Mouse (Mus musculus) forebrain, embryonic 10.5 days (tissue): ENCODE results near the gene Oprl1. TPM values are rescaled to one million over a fixed set of nuclear protein-coding genes. Genes with fewer than 3 reads are reported as not detected.

ENCODE experiments used
- DNase-seq: peaks from one replicate; pipeline ENCODE4 v3.0.0-alpha.2; 2017; ENCODE audit warnings: low spot score; ENCODE audit errors: extremely low spot score
- H3K27ac ChIP-seq: fragments of 300-500 bp; sonication (generic); 2 replicates; pipeline ENCODE4 v1.5.1; 2016; ENCODE audit warnings: mild to moderate bottlenecking
- H3K27me3 ChIP-seq: fragments of 300-500 bp; sonication (generic); 2 replicates; pipeline ENCODE4 v1.6.1; 2016; ENCODE audit warnings: mild to moderate bottlenecking; ENCODE audit not compliant: poor library complexity, severe bottlenecking
- H3K36me3 ChIP-seq: fragments of 300-500 bp; sonication (generic); replicated peaks from 2 replicates; pipeline ENCODE4 v1.6.1; 2016; ENCODE audit warnings: mild to moderate bottlenecking, moderate library complexity
- H3K4me1 ChIP-seq: fragments of 300-500 bp; sonication (generic); 2 replicates; pipeline ENCODE4 v1.6.1; 2016
- H3K4me3 ChIP-seq: fragments of 300-500 bp; sonication (generic); 2 replicates; pipeline ENCODE4 v1.5.1; 2016; ENCODE audit warnings: mild to moderate bottlenecking, moderate library complexity
- H3K9me3 ChIP-seq: fragments of 300-500 bp; sonication (generic); 2 replicates; pipeline ENCODE4 v1.6.1; 2016; ENCODE audit warnings: mild to moderate bottlenecking, moderate library complexity
- WGBS: fragments of 180-500 bp; shearing (Covaris S2); methylation state at CpG from one replicate; pipeline ENCODE4 v1.1.7; 2016; 5-methylcytosine and 5-hydroxymethylcytosine counted together
- polyA plus RNA-seq: library from polyadenylated mRNA; unstranded; fragments of >200 nt; fragmentation: Nextera tagmentation; extraction: Ambion mirVana; gene quantifications from 2 replicates; pipeline ENCODE4 v1.2.1, GENCODE M21; 2016

Gene Oprl1
- polyA plus RNA-seq, 1 experiment from 2014 or later: 5.2 TPM

DNA sequence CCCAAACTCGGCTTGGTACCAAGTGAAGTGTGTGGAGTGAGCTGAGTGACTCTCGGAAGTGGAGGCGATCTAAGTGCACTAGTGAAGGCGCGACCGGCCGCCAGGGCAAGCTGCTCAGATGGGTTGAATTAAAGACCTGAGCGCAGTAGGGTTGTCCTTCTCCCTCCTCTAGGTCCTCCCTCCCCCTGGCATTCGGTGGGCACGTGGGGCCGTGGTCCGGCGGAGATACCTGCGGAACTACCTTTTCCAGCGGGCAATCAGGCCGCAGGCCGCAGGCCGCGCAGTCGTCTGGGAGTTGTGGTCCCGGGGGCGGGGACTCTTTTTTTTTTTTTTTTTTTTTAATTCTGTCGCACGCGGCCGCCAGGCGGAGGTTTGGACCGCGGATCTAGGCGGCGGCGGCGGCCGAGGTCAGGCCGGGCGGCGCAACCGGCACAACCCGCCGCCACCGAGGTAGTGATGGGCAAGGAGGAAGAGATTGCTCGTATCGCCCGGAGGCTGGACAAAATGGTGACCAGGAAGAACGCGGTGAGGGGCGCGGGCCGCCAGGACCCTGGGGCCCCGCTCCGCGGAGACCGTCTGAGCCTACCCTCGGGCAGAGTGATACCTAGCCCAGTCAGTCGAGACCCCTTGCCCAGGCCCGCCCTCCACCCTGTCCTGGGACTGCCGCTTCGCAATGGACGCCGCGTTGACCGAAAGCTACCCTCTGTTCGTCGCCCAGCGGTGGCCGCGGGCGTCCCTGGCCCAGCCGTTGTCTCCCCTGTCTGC lies 34.7 kb upstream of the Oprl1 start, which contains the start of gene Tcea2:
TSS of gene Tcea2 (plus strand) at position 360 of the 765 bp plus-strand sequence.
- Histone ChIP-seq H3K4me3 (peak within 1 kb of the TSS; percentile 75), H3K4me1 (peaks cover 45% of the 10 kb centered on the region), H3K27me3 (peaks cover 18% of the 10 kb centered on the region), H3K9me3 (no peaks in the 10 kb centered on the region), H3K27ac (peak within 1 kb of the TSS; percentile 91), H3K36me3 (peaks cover 3% of the 10 kb centered on the region; the same call in 1 of the 2 replicates)
- under 1% methylated on average over 68 of the region's 69 CpGs for WGBS
- DNase-seq: peak; percentile 75

DNA sequence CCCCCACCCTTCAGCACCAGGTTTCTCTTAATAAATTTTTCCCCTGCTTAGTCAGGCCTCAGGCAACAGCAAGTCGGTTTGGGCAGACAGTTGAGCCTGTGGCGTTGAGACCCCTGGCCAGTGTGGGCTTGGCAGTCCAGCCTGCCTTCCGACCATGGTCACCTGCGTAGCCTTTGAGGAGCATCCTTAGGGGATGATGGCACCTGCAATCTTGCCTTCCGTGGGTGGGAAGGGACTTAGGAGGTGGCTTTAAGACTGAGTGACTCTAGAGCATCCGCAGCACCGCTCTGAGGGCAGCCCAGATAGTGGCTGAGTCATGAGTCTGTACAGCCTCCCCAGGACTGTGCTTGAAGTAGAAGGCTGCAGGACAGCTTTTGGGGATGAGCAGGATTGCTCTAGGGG lies 34.1 kb upstream of the Oprl1 start:
- peak overlapping the region; percentile 75 for H3K4me3 ChIP-seq
- peaks cover 9% of the 10 kb centered on the region for H3K36me3 ChIP-seq
- peaks cover 16% of the 10 kb centered on the region; the same call in 1 of the 2 replicates for H3K27me3 ChIP-seq
- H3K4me1 ChIP-seq: peaks cover 39% of the 10 kb centered on the region
- 15% methylated on average over 7 of the region's 7 CpGs for WGBS
- no peaks in the 10 kb centered on the region for H3K9me3 ChIP-seq
- H3K27ac ChIP-seq: peak overlapping the region; percentile 91
- no peak for DNase-seq

DNA sequence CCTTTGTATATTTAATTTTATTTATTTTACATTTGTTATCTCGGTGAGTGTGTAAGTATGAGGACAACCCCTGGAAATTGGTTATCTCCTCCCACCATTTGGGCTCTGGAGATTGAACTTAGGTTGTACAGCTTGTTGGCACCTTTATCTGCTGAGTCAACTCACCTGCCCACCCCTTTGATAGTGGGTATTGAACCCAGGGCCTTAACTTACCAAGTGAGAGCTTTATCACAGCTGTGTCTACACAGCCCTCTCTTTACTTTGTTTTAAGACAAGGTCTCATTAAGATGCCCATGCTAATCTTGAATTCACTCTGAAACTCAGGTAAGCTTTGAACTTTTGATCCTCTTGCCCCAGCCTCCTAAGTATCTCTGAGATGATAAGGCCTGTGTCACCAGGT lies 32.8 kb upstream of the Oprl1 start:
- peaks cover 21% of the 10 kb centered on the region for H3K36me3 ChIP-seq
- no peak for DNase-seq
- H3K4me3 ChIP-seq: no peak overlapping the region
- H3K4me1 ChIP-seq: peaks cover 28% of the 10 kb centered on the region
- no peaks in the 10 kb centered on the region for H3K9me3 ChIP-seq
- peaks cover 13% of the 10 kb centered on the region; the same call in 1 of the 2 replicates for H3K27me3 ChIP-seq
- WGBS: 97% methylated on average over 1 of the region's 1 CpGs
- no peak overlapping the region for H3K27ac ChIP-seq

DNA sequence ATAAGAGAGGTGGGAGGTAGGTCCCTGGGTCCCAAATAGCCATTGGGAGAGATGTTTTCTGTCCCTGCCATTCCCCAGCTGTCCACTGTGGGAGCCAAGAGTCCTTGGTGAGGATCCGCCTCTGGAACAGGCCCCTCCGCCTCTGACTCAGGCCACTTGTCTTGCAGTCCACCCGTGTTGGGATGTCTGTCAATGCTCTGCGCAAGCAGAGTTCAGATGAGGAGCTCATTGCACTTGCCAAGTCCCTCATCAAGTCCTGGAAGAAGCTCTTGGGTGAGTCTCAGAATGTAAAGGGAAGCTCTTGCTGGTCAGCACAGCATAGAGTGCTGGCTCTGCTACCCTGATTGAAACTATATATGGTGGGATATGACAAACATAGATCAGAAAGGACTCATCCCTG lies 31.4 kb upstream of the Oprl1 start:
- Histone ChIP-seq H3K27ac (no peak overlapping the region), H3K4me3 (no peak overlapping the region), H3K27me3 (0 out of 2 replicates have a peak, but pooled peaks cover 6% of the 10 kb centered on the region), H3K36me3 (peaks cover 35% of the 10 kb centered on the region), H3K9me3 (no peaks in the 10 kb centered on the region), H3K4me1 (peaks cover 21% of the 10 kb centered on the region)
- 77% methylated on average over 4 of the region's 4 CpGs for WGBS
- no peak for DNase-seq

DNA sequence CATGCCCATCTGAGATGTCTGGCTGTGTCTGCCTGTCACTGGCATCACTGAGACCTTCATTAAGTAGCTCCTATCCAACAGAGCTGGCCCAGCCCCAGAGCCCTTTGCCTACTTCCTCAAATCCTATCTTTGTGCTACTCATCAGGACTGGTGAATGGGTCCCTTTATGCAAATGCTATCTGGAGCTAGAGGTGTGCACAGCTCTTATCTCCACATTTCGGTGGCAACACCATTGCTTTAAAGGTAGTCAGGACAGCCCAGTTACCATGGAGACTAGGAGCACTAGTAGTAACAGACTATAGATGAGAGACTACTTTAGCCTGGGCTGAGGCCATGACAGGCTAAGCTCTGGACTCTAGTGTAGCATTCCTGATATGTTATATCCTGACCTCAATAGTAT lies 30.1 kb upstream of the Oprl1 start:
- Histone ChIP-seq H3K36me3 (peaks cover 49% of the 10 kb centered on the region), H3K27me3 (0 out of 2 replicates have a peak, but pooled peaks cover 6% of the 10 kb centered on the region), H3K27ac (no peak overlapping the region), H3K4me1 (peaks cover 16% of the 10 kb centered on the region), H3K9me3 (no peaks in the 10 kb centered on the region), H3K4me3 (no peak overlapping the region)
- no peak for DNase-seq
- WGBS: 100% methylated on average over 1 of the region's 1 CpGs

DNA sequence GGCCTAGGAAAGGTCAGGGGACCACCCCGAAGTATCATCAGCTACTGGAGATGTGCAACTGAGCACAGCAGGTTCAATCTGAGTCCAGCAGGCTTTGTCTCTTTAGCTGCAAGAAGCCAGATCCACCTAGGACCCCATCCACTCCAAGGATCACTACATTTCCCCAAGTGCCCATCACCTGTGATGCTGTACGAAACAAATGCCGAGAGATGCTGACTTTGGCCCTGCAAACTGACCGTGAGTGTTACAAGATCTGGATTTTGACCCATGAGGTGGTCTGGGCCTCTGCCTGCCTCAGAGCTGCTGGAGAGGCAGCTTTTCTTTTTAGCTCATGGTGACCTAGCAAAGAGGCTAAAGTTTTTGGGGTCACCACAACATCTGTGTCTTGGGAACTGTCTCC lies 29.1 kb upstream of the Oprl1 start:
- WGBS: 92% methylated on average over 4 of the region's 4 CpGs
- H3K4me3 ChIP-seq: no peak overlapping the region
- no peak overlapping the region for H3K27ac ChIP-seq
- H3K9me3 ChIP-seq: no peaks in the 10 kb centered on the region
- H3K27me3 ChIP-seq: 0 out of 2 replicates have a peak, but pooled peaks cover 6% of the 10 kb centered on the region
- peaks cover 11% of the 10 kb centered on the region for H3K4me1 ChIP-seq
- DNase-seq: no peak
- H3K36me3 ChIP-seq: peaks cover 54% of the 10 kb centered on the region

DNA sequence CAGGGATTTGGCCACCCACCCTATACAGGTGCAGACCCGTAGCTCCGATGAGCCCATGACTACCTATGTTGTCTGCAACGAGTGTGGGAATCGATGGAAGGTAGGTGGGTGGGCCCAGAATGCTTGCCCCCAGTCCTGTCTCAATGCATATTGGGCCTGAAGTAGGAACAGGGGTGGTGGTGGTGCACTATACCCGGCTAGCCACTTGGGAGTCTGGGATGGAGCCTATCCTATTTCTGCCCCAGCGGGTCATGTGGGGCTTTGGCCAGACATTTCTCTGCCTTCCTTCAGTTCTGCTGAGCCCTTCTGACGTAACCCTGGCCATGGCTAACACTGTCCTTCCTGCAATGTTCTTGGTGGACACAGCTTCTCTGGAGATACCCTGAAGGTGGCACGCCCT lies 27.2 kb upstream of the Oprl1 start:
- WGBS: 92% methylated on average over 8 of the region's 8 CpGs
- Histone ChIP-seq H3K36me3 (peaks cover 67% of the 10 kb centered on the region), H3K4me1 (peaks cover 17% of the 10 kb centered on the region), H3K9me3 (no peaks in the 10 kb centered on the region), H3K27ac (no peak overlapping the region), H3K4me3 (no peak overlapping the region), H3K27me3 (no peaks in the 10 kb centered on the region)
- DNase-seq: peak; percentile 11

DNA sequence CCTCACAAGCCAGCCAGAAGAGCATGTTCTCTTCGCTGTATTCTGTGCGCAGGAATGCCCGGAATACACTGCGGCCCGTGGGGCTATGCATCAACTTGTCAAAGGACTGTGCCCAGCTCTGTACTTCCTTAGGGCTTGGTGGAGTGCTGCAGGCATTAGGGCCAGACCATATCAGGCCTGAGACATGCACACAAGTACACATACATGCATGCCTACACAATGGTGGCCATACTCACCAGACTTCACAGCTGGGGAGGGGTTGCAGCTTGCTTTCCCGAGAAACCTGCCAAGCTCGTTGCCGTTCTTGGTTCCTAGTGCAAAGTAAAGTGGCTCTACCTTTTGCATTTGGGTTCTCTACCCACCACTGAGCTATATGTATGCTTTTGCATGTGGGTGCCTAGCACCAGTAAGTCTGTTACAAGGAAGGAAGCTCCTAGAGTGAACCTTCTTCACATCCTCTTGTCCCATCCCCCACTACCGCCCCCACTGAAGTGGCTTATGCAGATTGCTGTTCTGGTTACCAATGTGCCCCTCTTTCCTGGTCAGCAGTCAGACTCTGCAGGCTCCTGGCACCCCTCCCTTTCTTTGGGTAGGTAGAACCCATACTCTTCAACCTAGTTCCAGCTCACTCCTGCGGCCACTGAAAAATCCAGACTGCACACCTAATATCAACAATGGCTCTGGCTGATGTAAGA lies 25.2 kb upstream of the Oprl1 start:
- DNase-seq: peak; percentile 12
- no peak overlapping the region for H3K27ac ChIP-seq
- no peaks in the 10 kb centered on the region for H3K27me3 ChIP-seq
- H3K4me1 ChIP-seq: peaks cover 37% of the 10 kb centered on the region
- H3K4me3 ChIP-seq: no peak overlapping the region
- H3K9me3 ChIP-seq: no peaks in the 10 kb centered on the region
- whole genome bisulfite sequencing: 92% methylated on average over 10 of the region's 10 CpGs
- peaks cover 67% of the 10 kb centered on the region for H3K36me3 ChIP-seq

DNA sequence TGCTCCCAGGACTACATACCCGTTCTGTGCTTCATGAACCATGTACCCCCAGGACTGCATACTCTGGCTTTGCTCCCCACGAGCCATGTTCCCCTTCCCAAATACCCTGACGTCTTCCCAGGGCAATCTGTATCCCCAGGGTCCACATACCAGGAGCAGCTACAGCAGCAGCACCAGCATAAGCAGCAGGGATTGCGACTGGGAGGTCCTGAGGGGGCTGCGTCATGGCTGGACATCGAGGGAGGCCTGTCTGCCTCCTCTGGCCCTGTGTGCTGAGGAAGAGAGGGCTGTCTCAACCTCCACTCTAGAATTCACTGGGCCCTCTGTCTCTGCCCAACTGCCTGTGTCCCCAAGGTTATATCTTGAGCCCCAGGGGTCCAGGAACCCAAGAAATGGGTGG lies 23.7 kb upstream of the Oprl1 start:
- Histone ChIP-seq H3K9me3 (no peaks in the 10 kb centered on the region), H3K36me3 (peaks cover 54% of the 10 kb centered on the region), H3K27me3 (peaks cover 11% of the 10 kb centered on the region), H3K4me1 (peaks cover 37% of the 10 kb centered on the region), H3K27ac (no peak overlapping the region), H3K4me3 (no peak overlapping the region)
- peak; percentile 10 for DNase-seq
- WGBS: 89% methylated on average over 6 of the region's 6 CpGs

DNA sequence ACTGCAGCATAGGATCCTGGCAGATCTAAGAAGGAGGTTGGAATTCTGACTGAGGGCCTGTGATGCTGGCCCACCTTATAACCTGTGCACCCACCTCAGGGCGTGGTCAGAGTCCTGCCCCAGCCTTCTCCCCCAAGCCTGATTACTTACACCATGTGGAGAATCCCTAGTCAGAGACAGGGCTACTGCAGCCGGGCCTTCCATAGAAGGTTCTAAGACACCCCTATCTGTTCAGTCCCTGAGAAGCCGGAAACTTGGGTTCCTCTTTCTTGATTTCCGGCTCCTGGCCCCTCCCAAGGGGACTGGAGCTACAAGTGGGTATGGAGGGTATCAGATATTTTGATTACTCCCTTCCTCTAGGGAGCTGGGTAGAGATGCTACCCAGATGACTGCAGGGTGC lies 23.2 kb upstream of the Oprl1 start:
- H3K4me3 ChIP-seq: no peak overlapping the region
- WGBS: 91% methylated on average over 4 of the region's 4 CpGs
- peaks cover 16% of the 10 kb centered on the region for H3K27me3 ChIP-seq
- H3K36me3 ChIP-seq: peaks cover 49% of the 10 kb centered on the region
- H3K4me1 ChIP-seq: peaks cover 37% of the 10 kb centered on the region
- H3K27ac ChIP-seq: no peak overlapping the region
- no peak for DNase-seq
- H3K9me3 ChIP-seq: no peaks in the 10 kb centered on the region

DNA sequence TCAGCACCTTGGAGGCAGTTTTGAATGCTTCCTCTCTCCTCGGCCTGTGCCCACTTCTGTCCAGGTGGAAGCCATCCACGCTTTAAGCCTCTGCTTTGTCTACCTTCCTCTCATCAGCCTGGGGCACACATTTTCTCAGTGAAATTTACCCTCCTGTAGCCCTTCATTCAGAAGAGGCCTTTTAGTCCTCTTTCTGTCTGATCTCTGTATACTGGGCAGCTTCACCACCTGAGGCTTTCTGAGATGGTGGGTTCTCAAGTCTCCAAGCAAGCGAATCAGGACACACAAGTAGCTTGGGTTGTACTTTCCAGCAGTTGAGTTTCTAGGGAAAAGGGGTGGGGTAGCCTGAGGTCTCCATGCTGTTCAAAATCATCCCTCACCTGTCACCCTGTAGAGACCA lies 22.5 kb upstream of the Oprl1 start:
- peaks cover 23% of the 10 kb centered on the region for H3K27me3 ChIP-seq
- WGBS: 85% methylated on average over 3 of the region's 3 CpGs
- H3K9me3 ChIP-seq: no peaks in the 10 kb centered on the region
- H3K36me3 ChIP-seq: peaks cover 42% of the 10 kb centered on the region
- DNase-seq: no peak
- H3K4me1 ChIP-seq: peaks cover 37% of the 10 kb centered on the region
- no peak overlapping the region for H3K27ac ChIP-seq
- H3K4me3 ChIP-seq: peak overlapping the region; percentile 80

DNA sequence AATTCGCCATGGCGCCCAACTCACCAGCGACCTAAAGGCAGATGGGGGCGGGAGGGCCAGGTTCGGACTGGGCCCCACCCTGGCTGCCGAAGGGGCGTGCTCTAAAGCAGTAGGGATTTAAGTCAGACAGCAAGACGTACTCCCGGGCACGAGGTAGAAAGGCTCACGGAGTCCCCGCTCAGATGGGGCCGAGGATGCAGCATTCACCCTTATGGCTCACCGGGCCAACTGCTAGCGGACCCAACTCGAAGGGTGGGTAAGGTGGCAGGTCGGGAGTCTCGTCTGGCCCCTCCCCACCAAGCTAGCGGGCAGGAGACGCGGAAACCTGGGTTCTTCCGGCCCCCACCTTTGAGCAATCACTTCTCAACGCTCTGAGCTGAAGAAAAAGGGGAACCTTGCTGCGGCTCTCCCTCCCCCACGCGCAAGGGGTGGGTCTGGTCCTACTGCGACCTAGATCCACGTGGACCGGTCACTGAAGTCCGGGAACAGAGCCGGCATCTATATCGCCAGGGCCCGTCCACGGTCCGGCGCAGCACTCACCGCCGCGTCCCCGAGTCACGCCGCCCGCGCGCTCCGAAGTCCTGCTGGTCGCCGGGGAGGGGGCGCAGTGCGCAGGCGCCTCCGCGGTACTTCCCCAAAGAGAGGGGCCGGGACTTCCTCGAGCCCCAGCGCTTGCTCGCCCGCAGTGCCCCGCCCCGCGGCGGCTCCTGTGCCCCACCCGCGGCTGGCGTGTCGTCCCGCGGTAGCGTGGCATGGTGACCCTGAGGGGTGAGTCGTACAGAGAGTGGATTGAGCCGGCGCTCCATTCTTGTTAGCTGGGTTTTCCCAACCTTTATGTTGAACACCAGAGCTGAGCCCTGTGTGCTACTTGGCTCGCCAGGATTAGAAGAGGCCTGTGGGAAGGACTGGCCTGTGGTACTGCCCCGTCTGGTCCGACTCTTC lies 21.2 kb upstream of the Oprl1 start, which contains the start of gene Rgs19:
TSS of gene Rgs19 (minus strand) at position 639 of the 942 bp plus-strand sequence.
- Histone ChIP-seq H3K36me3 (peaks cover 29% of the 10 kb centered on the region), H3K4me1 (peaks cover 42% of the 10 kb centered on the region), H3K4me3 (peak within 1 kb of the TSS; percentile 80), H3K27me3 (peaks cover 25% of the 10 kb centered on the region), H3K27ac (peak within 1 kb of the TSS; percentile 95), H3K9me3 (no peaks in the 10 kb centered on the region)
- under 1% methylated on average over 68 of the region's 75 CpGs for WGBS
- DNase-seq: peak; percentile 78
